Mouse (Mus musculus) hindbrain, embryonic 15.5 days (tissue): ENCODE results near the gene Pspn. TPM values are rescaled to one million over a fixed set of nuclear protein-coding genes. Genes with fewer than 3 reads are reported as not detected.

Experiments
- ATAC-seq: fragments of 200-750 bp; cut with Nextera tagmentation; 2 replicates; pipeline ENCODE4 v1.8.0; 2017; ENCODE audit warnings: low read depth, moderate number of reproducible peaks, moderate TSS enrichment; ENCODE audit not compliant: low FRiP score
- H3K27ac ChIP-seq: fragments of 300-500 bp; sonication (generic); replicated peaks from 2 replicates; pipeline ENCODE4 v1.5.1; 2015; ENCODE audit warnings: mild to moderate bottlenecking, inconsistent platforms
- H3K27me3 ChIP-seq: fragments of 300-500 bp; sonication (generic); 2 replicates; pipeline ENCODE4 v1.6.1; 2015; ENCODE audit warnings: control low read depth, inconsistent platforms
- H3K36me3 ChIP-seq: fragments of 300-500 bp; sonication (generic); 2 replicates; pipeline ENCODE4 v1.6.1; 2015; ENCODE audit warnings: control low read depth, inconsistent platforms
- H3K4me1 ChIP-seq: fragments of 300-500 bp; sonication (generic); replicated peaks from 2 replicates; pipeline ENCODE4 v1.6.1; 2015; ENCODE audit warnings: control low read depth, inconsistent platforms
- H3K4me2 ChIP-seq: fragments of 300-500 bp; sonication (generic); 2 replicates; pipeline ENCODE4 v1.6.1; 2015; ENCODE audit warnings: moderate library complexity, mild to moderate bottlenecking, inconsistent platforms
- H3K4me3 ChIP-seq: fragments of 300-500 bp; sonication (generic); 2 replicates; pipeline ENCODE4 v1.5.1; 2015; ENCODE audit warnings: mild to moderate bottlenecking, inconsistent platforms
- H3K9ac ChIP-seq: fragments of 300-500 bp; sonication (generic); 2 replicates; pipeline ENCODE4 v1.6.1; 2015; ENCODE audit warnings: inconsistent platforms
- H3K9me3 ChIP-seq: fragments of 300-500 bp; sonication (generic); 2 replicates; pipeline ENCODE4 v1.6.1; 2016; ENCODE audit warnings: control low read depth, inconsistent platforms
- WGBS: fragments of 180-500 bp; shearing (Covaris S2); methylation state at CpG from one replicate; pipeline ENCODE4 v1.1.7; 2015; 5-methylcytosine and 5-hydroxymethylcytosine counted together
- polyA plus RNA-seq: library from polyadenylated mRNA; unstranded; fragments of >200 nt; fragmentation: Nextera tagmentation; extraction: Ambion mirVana; gene quantifications from 2 replicates; pipeline ENCODE4 v1.2.1, GENCODE M21; 2015

Pspn gene
- polyA plus RNA-seq, 1 experiment from 2014 or later, result 0.61 TPM

GRCm38 (mm10) chr17:56954871-56955270 lies 44.9 kb downstream of the Pspn start:
- Histone ChIP-seq H3K4me1 (no peaks in the 10 kb centered on the region), H3K4me2 (no peak overlapping the region), H3K4me3 (no peak overlapping the region), H3K9me3 (no peaks in the 10 kb centered on the region), H3K36me3 (no peaks in the 10 kb centered on the region), H3K27me3 (no peaks in the 10 kb centered on the region), H3K27ac (no peak overlapping the region), H3K9ac (no peak overlapping the region)
- ATAC-seq, result no peak
- WGBS, result 80% methylated on average over 7 of the region's 7 CpGs

- Histone ChIP-seq H3K9me3 (no peaks in the 10 kb centered on the region), H3K27ac (no peak overlapping the region), H3K9ac (no peak overlapping the region), H3K4me3 (no peak overlapping the region), H3K36me3 (no peaks in the 10 kb centered on the region), H3K4me2 (no peak overlapping the region), H3K27me3 (no peaks in the 10 kb centered on the region), H3K4me1 (no peaks in the 10 kb centered on the region)
- no peak for ATAC-seq
- 93% methylated on average over 1 of the region's 1 CpGs for WGBS
These were observed 47.2 kb downstream of the Pspn start for GRCm38 (mm10) chr17:56952639-56953038.

- H3K4me2 ChIP-seq, result no peak overlapping the region
- H3K27me3 ChIP-seq, result 0 out of 2 replicates have a peak, but pooled peaks cover 2% of the 10 kb centered on the region
- no peak overlapping the region for H3K27ac ChIP-seq
- no peaks in the 10 kb centered on the region for H3K4me1 ChIP-seq
- ATAC-seq, result no peak
- 20% methylated on average over 3 of the region's 3 CpGs for WGBS
- no peak overlapping the region for H3K9ac ChIP-seq
- no peak overlapping the region for H3K4me3 ChIP-seq
- no peaks in the 10 kb centered on the region for H3K36me3 ChIP-seq
- no peaks in the 10 kb centered on the region for H3K9me3 ChIP-seq
These were observed 48.9 kb downstream of the Pspn start for GRCm38 (mm10) chr17:56950915-56951314.

Other genes starting within 250 kb of the Pspn start
- gene Nrtn, start 242.5 kb downstream of the Pspn start, polyA plus RNA-seq, result 2.5 and 2.6 TPM in 2 replicates
- 89.7 and 96.9 TPM in 2 replicates for gene Dus3l, start 235.3 kb downstream of the Pspn start, polyA plus RNA-seq
- gene Prr22, start 229.8 kb downstream of the Pspn start, polyA plus RNA-seq, result 0.54 and 1.0 TPM in 2 replicates
- 4.8 and 6.7 TPM in 2 replicates for gene Rfx2, start 169.0 kb downstream of the Pspn start, polyA plus RNA-seq
- not detected in 2 replicates for gene Acsbg2, start 125.6 kb downstream of the Pspn start, polyA plus RNA-seq
- gene 1700061G19Rik, start 124.5 kb downstream of the Pspn start, polyA plus RNA-seq, result 0.43 and 0.61 TPM in 2 replicates
- 89.1 and 93.3 TPM in 2 replicates for gene Mllt1, start 64.6 kb downstream of the Pspn start, polyA plus RNA-seq
- not detected in 2 replicates for gene Acer1, start 17.9 kb downstream of the Pspn start, polyA plus RNA-seq
- 166 and 168 TPM in 2 replicates for gene Clpp, start 9.7 kb downstream of the Pspn start, polyA plus RNA-seq
- 54.7 and 55.8 TPM in 2 replicates for gene Alkbh7, start 2.7 kb downstream of the Pspn start, polyA plus RNA-seq
- 67.3 and 67.5 TPM in 2 replicates for gene Gtf2f1, start 11.3 kb upstream of the Pspn start, polyA plus RNA-seq
- gene Gm17949, start 11.5 kb upstream of the Pspn start, polyA plus RNA-seq, result 0.41 and 0.54 TPM in 2 replicates
- gene Khsrp, start 31.5 kb upstream of the Pspn start, polyA plus RNA-seq, result 27.9 and 31.2 TPM in 2 replicates
- not detected in 2 replicates for gene Slc25a41, start 41.6 kb upstream of the Pspn start, polyA plus RNA-seq
- 4.1 and 4.6 TPM in 2 replicates for gene Crb3, start 59.1 kb upstream of the Pspn start, polyA plus RNA-seq
- 43.1 and 45.0 TPM in 2 replicates for gene Slc25a23, start 59.8 kb upstream of the Pspn start, polyA plus RNA-seq
- gene Dennd1c, start 78.5 kb upstream of the Pspn start, polyA plus RNA-seq, result 4.3 and 4.4 TPM in 2 replicates
- 329 and 394 TPM in 2 replicates for gene Tubb4a, start 87.8 kb upstream of the Pspn start, polyA plus RNA-seq
- 6.6 and 8.7 TPM in 2 replicates for gene Tnfsf9, start 105.3 kb upstream of the Pspn start, polyA plus RNA-seq
- 1.4 and 1.9 TPM in 2 replicates for gene Cd70, start 149.8 kb upstream of the Pspn start, polyA plus RNA-seq
- gene Tnfsf14, start 194.2 kb upstream of the Pspn start, polyA plus RNA-seq, result 0.08 TPM in 1 of 2 replicates, not detected in the other
- gene C3, start 228.1 kb upstream of the Pspn start, polyA plus RNA-seq, result 1.2 and 1.9 TPM in 2 replicates
- 22.3 and 24.0 TPM in 2 replicates for gene Gpr108, start 248.4 kb upstream of the Pspn start, polyA plus RNA-seq
- 10.4 and 11.6 TPM in 2 replicates for gene Trip10, start 249.4 kb upstream of the Pspn start, polyA plus RNA-seq